Mouse (Mus musculus) C2C12 (cell line): ENCODE measurements around the gene Cyth2.

Source experiments
- CEBPB ChIP-seq: IDR thresholded peaks from one replicate; pipeline ENCODE4 v1.6.1; 2011; ENCODE audit warnings: low read depth, mild to moderate bottlenecking, control low read depth, moderate library complexity
- CTCF ChIP-seq: IDR thresholded peaks from one replicate; pipeline ENCODE4 v1.5.1; 2011; ENCODE audit not compliant: control insufficient read depth, insufficient read depth, insufficient read length
- MAX ChIP-seq: IDR thresholded peaks from one replicate; pipeline ENCODE4 v1.6.1; 2011; ENCODE audit warnings: mild to moderate bottlenecking, control low read depth
- MYOD1 ChIP-seq: IDR thresholded peaks from one replicate; pipeline ENCODE4 v1.6.1; 2011; ENCODE audit warnings: low read depth; ENCODE audit not compliant: control insufficient read depth, insufficient read length
- MYOG ChIP-seq: IDR thresholded peaks from one replicate; pipeline ENCODE4 v1.6.1; 2011; ENCODE audit not compliant: control insufficient read depth, insufficient read length; ENCODE audit errors: extremely low read depth
- USF1 ChIP-seq: IDR thresholded peaks from one replicate; pipeline ENCODE4 v1.6.1; 2011; ENCODE audit warnings: low read depth, mild to moderate bottlenecking, control low read depth, moderate library complexity

DNA sequence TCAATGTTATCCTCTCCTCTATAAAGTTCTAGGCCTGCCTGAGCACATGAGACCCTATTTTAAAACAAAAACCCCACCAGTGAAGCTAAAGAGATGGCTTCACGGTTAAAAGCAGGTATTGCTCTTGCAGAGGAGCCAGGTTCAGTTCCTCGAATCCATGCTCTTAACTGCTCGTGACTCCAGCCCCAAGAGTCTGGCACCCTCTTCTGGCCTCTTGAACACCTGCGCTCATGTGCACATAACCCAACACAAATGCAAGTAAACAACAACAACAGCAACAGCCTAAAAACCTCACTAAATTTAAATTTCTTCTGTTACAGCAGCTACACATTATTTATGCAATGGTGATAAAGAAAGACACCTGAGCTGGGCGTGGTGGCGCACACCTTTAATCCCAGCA, 46.9 kb downstream of the Cyth2 start:
- TF ChIP-seq CTCF = no peak
- TF ChIP-seq MYOG = no peak
- TF ChIP-seq MAX = no peak
- no peak for TF ChIP-seq USF1
- no peak for TF ChIP-seq CEBPB
- TF ChIP-seq MYOD1 = no peak
